Mouse (Mus musculus) right cerebral cortex, postnatal 10 days (tissue): ENCODE measurements around the gene Znrf1.
"Not testable (repeated sequence)": the region's sequence is repeated elsewhere in the genome, so short reads cannot be mapped to it uniquely, and the experiment has no call there.

Source experiments
- DNase-seq, 2 experiments: peaks; one replicate each; pipeline ENCODE4 v3.0.0; 2021; ENCODE audit warnings: low spot score in 2 of 2

Gene Znrf1

GRCm38 (mm10) chr8:111536031-111536977, at the start of gene Znrf1:
Gene Znrf1 (plus strand): TSS chr8:111536097.
- DNase-seq, result peak; percentile 80 to 81

GRCm38 (mm10) chr8:111490034-111490591, 45.8 kb upstream of the Znrf1 start:
- DNase-seq, result no peak

- no peak for DNase-seq
Measured at GRCm38 (mm10) chr8:111491191-111491590, 44.7 kb upstream of the Znrf1 start.

GRCm38 (mm10) chr8:111492508-111492907, 43.4 kb upstream of the Znrf1 start:
- no peak for DNase-seq

- no peak for DNase-seq
Measured at GRCm38 (mm10) chr8:111493176-111493575, 42.7 kb upstream of the Znrf1 start.

- no peak for DNase-seq
Measured at GRCm38 (mm10) chr8:111496326-111496725, 39.6 kb upstream of the Znrf1 start.

GRCm38 (mm10) chr8:111498249-111498648, 37.6 kb upstream of the Znrf1 start:
- DNase-seq, result not testable (repeated sequence)

- no peak for DNase-seq
Measured at GRCm38 (mm10) chr8:111501724-111502464, 34.0 kb upstream of the Znrf1 start.

GRCm38 (mm10) chr8:111508566-111508965, 27.3 kb upstream of the Znrf1 start:
- no peak for DNase-seq

- no peak for DNase-seq
Measured at GRCm38 (mm10) chr8:111509278-111509677, 26.6 kb upstream of the Znrf1 start.

- DNase-seq, result no peak
Measured at GRCm38 (mm10) chr8:111510401-111510800, 25.5 kb upstream of the Znrf1 start.

GRCm38 (mm10) chr8:111512941-111513340, 23.0 kb upstream of the Znrf1 start:
- DNase-seq, result no peak

- DNase-seq, result no peak
Measured at GRCm38 (mm10) chr8:111513446-111513845, 22.5 kb upstream of the Znrf1 start.

GRCm38 (mm10) chr8:111516451-111517035, 19.4 kb upstream of the Znrf1 start:
- no peak for DNase-seq

GRCm38 (mm10) chr8:111517466-111517865, 18.4 kb upstream of the Znrf1 start:
- DNase-seq, result no peak

- DNase-seq, result peak; percentile 98 to 99
Measured at GRCm38 (mm10) chr8:111521713-111522429, 14.0 kb upstream of the Znrf1 start, which contains the start of gene Wdr59. Gene Wdr59 (minus strand): TSS chr8:111522092.

- DNase-seq, result no peak
Measured at GRCm38 (mm10) chr8:111526403-111527024, 9.4 kb upstream of the Znrf1 start.

- no peak for DNase-seq
Measured at GRCm38 (mm10) chr8:111527149-111527548, 8.7 kb upstream of the Znrf1 start.

- no peak for DNase-seq
Measured at GRCm38 (mm10) chr8:111528071-111528470, 7.8 kb upstream of the Znrf1 start.

GRCm38 (mm10) chr8:111531191-111531590, 4.7 kb upstream of the Znrf1 start:
- no peak for DNase-seq

- DNase-seq, result no peak
Measured at GRCm38 (mm10) chr8:111531621-111532020, 4.3 kb upstream of the Znrf1 start.
